Mouse (Mus musculus) forebrain, postnatal 0 days (tissue): ENCODE measurements at regions not wholly inside any gene's neighbourhood (a gene's known extent, or its start where the extent isn't known, plus 50 kb on each side); places are given as distances from the start of the nearest gene placed in this dataset.

Source experiments
- ATAC-seq: fragments of 200-750 bp; cut with Nextera tagmentation; 2 replicates; pipeline ENCODE4 v1.8.0; 2017; ENCODE audit warnings: mild to moderate bottlenecking, moderate library complexity
- DNase-seq: peaks from one replicate; pipeline ENCODE4 v3.0.0-alpha.2; 2015
- H3K27ac ChIP-seq: fragments of 300-500 bp; sonication (generic); 2 replicates; pipeline ENCODE4 v1.5.1; 2014; ENCODE audit warnings: low read depth, mild to moderate bottlenecking, antibody characterized with exemption, low read length, moderate library complexity, mixed read lengths
- H3K27me3 ChIP-seq: fragments of 300-500 bp; sonication (generic); 2 replicates; pipeline ENCODE4 v1.6.1; 2014; ENCODE audit warnings: mild to moderate bottlenecking, low read length, mixed read lengths; ENCODE audit not compliant: insufficient read depth
- H3K36me3 ChIP-seq: fragments of 300-500 bp; sonication (generic); 2 replicates; pipeline ENCODE4 v1.6.1; 2014; ENCODE audit warnings: mild to moderate bottlenecking, moderate library complexity; ENCODE audit not compliant: insufficient read depth
- H3K4me1 ChIP-seq: fragments of 300-500 bp; sonication (generic); 2 replicates; pipeline ENCODE4 v1.6.1; 2014; ENCODE audit warnings: antibody characterized with exemption; ENCODE audit not compliant: insufficient read depth
- H3K4me2 ChIP-seq: fragments of 300-500 bp; sonication (generic); 2 replicates; pipeline ENCODE4 v1.6.1; 2014; ENCODE audit warnings: low read depth, mild to moderate bottlenecking, moderate library complexity
- H3K4me3 ChIP-seq: fragments of 300-500 bp; sonication (generic); 2 replicates; pipeline ENCODE4 v1.5.1; 2014; ENCODE audit warnings: low read depth, low read length, mixed read lengths
- H3K9ac ChIP-seq: fragments of 300-500 bp; sonication (generic); 2 replicates; pipeline ENCODE4 v1.6.1; 2014; ENCODE audit warnings: mild to moderate bottlenecking
- H3K9me3 ChIP-seq: fragments of 300-500 bp; sonication (generic); 2 replicates; pipeline ENCODE4 v1.6.1; 2016; ENCODE audit warnings: low read length
- CTCF ChIP-seq: sonication (generic); IDR thresholded peaks from 2 replicates; pipeline ENCODE4 v1.5.1; 2016; ENCODE audit warnings: antibody characterized with exemption, control low read depth, low read depth
- WGBS: fragments of 180-500 bp; shearing (Covaris S2); extraction: QIAGEN DNeasy Blood & Tissue Kit; methylation state at CpG from one replicate; pipeline ENCODE4 v1.1.7; 2014; 5-methylcytosine and 5-hydroxymethylcytosine counted together

DNA sequence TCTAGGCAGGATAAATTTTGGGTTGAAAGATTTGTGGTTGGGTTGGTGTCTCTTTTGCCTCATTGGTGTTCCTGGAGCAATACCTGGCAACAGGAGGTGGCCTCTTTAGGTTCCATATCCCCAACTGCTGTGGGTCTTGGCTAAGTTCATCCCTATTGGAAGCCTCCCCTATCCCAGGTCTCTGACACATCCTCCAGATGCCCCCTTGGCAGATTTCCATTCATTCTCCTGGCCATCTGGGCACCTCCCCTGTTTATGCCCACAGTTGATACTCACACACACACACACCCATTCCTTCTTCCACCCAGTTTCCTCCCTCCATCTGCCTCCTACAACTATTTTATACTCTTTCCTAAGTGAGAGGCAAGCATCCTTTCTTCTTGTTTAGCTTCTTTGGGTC is 984.9 kb upstream of the Gm12353 start:
- H3K27ac ChIP-seq, result no peak overlapping the region
- DNase-seq (no peak), ATAC-seq (no peak)
- H3K4me3 ChIP-seq, result no peak overlapping the region
- no peak for TF ChIP-seq CTCF
- no peaks in the 10 kb centered on the region for H3K4me1 ChIP-seq
- no peak overlapping the region for H3K9ac ChIP-seq
- no peaks in the 10 kb centered on the region for H3K36me3 ChIP-seq
- no peaks in the 10 kb centered on the region for H3K27me3 ChIP-seq
- H3K4me2 ChIP-seq, result no peak overlapping the region
- no peaks in the 10 kb centered on the region for H3K9me3 ChIP-seq

DNA sequence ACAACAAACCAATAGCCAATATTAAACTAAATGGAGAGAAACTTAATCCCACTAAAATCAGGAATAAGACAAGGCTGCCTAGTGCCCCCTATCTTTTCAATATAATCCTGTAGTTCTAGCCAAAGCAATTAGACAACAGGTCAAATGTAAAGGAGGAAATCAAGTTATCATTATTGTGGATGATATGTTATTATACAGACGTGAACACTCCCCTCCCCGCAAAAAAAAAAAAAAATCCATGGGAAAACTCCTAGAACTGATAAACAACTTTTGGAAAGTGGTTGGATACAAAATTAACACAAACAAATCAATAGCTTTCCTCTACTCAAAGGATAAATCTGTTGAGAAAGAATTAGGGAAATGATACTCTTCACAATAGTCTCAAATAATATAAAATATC is 966.2 kb upstream of the Gm12353 start:
- H3K4me1 ChIP-seq, result no peaks in the 10 kb centered on the region
- H3K9me3 ChIP-seq, result no peaks in the 10 kb centered on the region
- ATAC-seq, result no peak
- H3K36me3 ChIP-seq, result no peaks in the 10 kb centered on the region
- no peaks in the 10 kb centered on the region for H3K27me3 ChIP-seq
- 93% methylated on average over 2 of the region's 2 CpGs for WGBS
- H3K4me2 ChIP-seq, result no peak overlapping the region
- H3K27ac ChIP-seq, result no peak overlapping the region
- H3K4me3 ChIP-seq, result no peak overlapping the region
- DNase-seq, result no peak
- no peak overlapping the region for H3K9ac ChIP-seq
- no peak for TF ChIP-seq CTCF

DNA sequence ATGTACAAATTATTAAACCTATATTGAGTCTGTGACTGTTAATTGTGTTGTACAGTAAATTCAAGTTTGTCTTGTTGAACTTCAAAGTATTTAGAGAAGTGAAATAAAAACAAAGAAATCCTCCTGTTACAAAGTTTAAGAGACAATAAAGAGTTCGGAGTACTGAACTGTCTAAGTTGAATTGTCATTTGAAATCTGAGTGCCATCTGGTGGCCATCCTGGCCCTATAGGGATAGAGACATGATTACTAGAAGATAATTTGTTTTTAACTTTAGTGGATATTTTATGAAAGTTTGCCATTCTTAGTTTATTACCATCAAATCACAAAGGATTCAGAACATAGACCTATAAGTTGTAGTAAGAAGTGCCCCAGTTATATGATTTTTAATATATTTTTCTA is 956.1 kb upstream of the Gm12353 start:
- 29% methylated on average over 1 of the region's 1 CpGs for WGBS
- no peak; the same call in 1 of the 2 replicates for ATAC-seq
- Histone ChIP-seq H3K9ac (no peak overlapping the region), H3K9me3 (no peaks in the 10 kb centered on the region), H3K4me2 (no peak overlapping the region), H3K4me3 (no peak overlapping the region), H3K27me3 (no peaks in the 10 kb centered on the region), H3K4me1 (no peaks in the 10 kb centered on the region), H3K27ac (no peak overlapping the region), H3K36me3 (no peaks in the 10 kb centered on the region)
- DNase-seq, result peak; percentile 56
- peak; percentile 59 for TF ChIP-seq CTCF

DNA sequence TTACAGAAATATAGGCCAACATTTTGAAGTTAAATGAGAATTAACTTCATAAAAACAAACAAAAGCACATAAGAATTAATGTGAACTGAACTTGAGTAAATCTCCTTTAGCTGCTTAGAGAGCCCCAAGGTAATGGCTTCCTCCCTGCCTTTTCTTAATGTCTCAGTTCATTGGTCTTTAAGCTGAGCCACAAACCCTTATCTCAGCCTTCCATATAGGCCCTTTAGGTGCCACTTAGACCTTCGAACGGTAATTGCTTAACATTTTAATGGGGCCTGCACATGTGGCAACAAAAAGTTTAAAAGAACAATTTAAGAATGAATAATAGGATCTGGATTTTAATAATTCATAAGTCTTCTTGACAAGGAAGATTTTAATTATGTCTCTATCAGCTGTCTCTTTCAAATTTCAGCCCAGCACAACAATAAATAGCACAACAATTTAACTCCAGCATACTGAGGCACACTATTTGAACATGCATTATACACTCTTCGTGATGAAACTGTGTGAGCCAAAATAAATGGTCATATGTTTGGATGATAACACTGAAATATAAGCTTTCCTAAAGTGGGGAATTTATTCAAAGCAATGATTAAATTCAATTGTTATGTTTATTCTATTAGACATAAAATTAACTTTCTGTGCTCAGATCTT is 919.2 kb upstream of the Gm12353 start:
- WGBS, result 54% methylated on average over 3 of the region's 3 CpGs
- no peak for TF ChIP-seq CTCF
- no peaks in the 10 kb centered on the region for H3K27me3 ChIP-seq
- no peak overlapping the region for H3K27ac ChIP-seq
- H3K9ac ChIP-seq, result no peak overlapping the region
- H3K4me3 ChIP-seq, result no peak overlapping the region
- no peak for DNase-seq
- ATAC-seq, result no peak
- H3K9me3 ChIP-seq, result no peaks in the 10 kb centered on the region
- H3K36me3 ChIP-seq, result no peaks in the 10 kb centered on the region
- H3K4me2 ChIP-seq, result no peak overlapping the region
- no peaks in the 10 kb centered on the region for H3K4me1 ChIP-seq

DNA sequence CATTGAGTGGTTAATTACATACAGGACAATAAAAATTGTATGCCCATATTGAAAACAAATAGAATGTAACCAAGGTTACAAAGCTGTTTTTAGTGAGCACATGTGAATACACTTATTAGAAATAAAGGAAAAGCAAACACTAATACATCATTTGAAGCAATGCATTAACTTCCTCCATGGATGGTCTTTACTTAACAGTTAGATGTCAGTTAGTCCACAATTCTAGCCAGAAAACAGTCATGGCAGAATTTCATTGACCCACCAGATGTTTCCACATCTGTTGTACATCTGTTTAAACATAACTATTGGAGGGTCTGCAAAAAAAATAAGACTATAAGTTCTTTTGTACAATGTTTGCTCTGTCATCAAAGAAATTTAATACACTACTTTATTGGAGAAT is 911.2 kb upstream of the Gm12353 start:
- no peak overlapping the region for H3K9ac ChIP-seq
- no peak for ATAC-seq
- H3K27ac ChIP-seq, result no peak overlapping the region

DNA sequence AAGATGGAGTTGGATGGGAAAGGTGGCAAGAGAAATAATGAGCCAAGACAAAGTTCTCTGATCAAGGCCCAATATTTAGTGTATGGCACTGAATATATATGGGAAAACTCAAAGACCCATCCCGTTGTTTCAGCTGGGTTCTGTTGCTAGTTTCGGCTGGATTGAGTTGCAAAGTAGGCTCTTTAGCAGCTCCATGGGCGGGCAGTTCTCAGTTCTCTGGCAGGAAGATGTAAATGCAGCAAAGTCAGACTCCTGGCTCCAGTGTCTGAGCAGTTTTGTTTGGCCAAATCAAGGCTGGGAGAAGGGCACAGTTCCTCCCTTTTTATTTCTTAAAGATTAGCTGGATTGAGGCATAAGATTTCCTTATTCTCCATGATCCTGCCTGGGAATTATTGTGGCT is 909.0 kb upstream of the Gm12353 start:
- no peaks in the 10 kb centered on the region for H3K9me3 ChIP-seq
- TF ChIP-seq CTCF, result no peak
- WGBS, result 57% methylated on average over 3 of the region's 3 CpGs
- no peak overlapping the region for H3K4me3 ChIP-seq
- no peaks in the 10 kb centered on the region for H3K4me1 ChIP-seq
- DNase-seq (no peak), ATAC-seq (no peak)
- H3K27ac ChIP-seq, result no peak overlapping the region
- H3K4me2 ChIP-seq, result no peak overlapping the region
- H3K27me3 ChIP-seq, result no peaks in the 10 kb centered on the region
- H3K9ac ChIP-seq, result no peak overlapping the region
- no peaks in the 10 kb centered on the region for H3K36me3 ChIP-seq

More for the DNA sequence above, 911.2 kb upstream of the Gm12353 start:
- Histone ChIP-seq H3K4me2 (no peak overlapping the region), H3K36me3 (no peaks in the 10 kb centered on the region), H3K4me3 (no peak overlapping the region), H3K27me3 (no peaks in the 10 kb centered on the region), H3K4me1 (no peaks in the 10 kb centered on the region), H3K9me3 (no peaks in the 10 kb centered on the region)
- DNase-seq, result no peak
- no peak for TF ChIP-seq CTCF

DNA sequence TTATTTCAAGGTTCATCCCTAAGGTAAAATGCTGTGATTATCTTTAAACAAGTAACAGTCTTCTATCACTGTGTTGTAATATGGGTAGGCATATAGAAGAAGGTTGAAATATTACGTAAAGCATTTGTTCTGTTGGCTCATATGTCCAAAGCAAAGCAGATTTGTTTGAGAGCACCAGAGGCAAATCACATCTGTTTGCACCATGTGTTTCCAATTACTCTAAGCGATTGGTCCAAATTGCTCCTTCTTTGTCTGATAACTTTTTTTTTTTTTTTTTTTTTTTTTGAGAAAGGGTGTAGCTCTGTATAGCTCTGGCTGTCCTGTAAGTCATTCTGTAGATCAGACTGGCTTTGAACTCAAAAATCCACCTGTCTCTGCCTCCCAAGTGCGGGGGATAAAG is 861.0 kb upstream of the Gm12353 start:
- TF ChIP-seq CTCF, result no peak
- no peak overlapping the region for H3K4me2 ChIP-seq
- no peak for ATAC-seq

More for the DNA sequence above, 861.0 kb upstream of the Gm12353 start:
- H3K27ac ChIP-seq, result no peak overlapping the region
- DNase-seq, result no peak
- 93% methylated on average over 3 of the region's 3 CpGs for WGBS
- H3K4me1 ChIP-seq, result no peaks in the 10 kb centered on the region
- H3K36me3 ChIP-seq, result no peaks in the 10 kb centered on the region
- no peaks in the 10 kb centered on the region for H3K9me3 ChIP-seq
- no peaks in the 10 kb centered on the region for H3K27me3 ChIP-seq
- no peak overlapping the region for H3K4me3 ChIP-seq
- H3K9ac ChIP-seq, result no peak overlapping the region
